Mouse (Mus musculus): ENCODE data around the gene Tmem236.

Tmem236 gene

DNA sequence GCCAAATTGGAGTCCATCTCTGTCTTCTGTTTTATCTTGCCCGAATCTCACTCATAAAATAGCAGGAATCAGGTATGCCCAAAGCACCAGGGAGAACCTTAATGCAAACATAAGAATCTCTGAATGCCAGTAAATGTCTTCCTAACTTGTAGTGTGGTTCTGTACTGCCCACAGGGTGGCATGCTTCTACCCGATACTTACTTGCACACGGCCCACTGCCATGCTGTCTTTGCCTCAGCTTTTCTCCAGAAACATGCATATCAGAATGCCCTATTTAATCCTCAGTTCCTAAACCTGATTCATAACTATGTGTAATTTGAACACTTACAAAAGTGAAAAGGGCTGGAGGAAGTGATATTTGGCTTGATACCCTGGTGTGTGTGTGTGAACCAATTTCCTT is 77.6 kb downstream of the Tmem236 start:
- no peak for DNase-seq (ENCODE audit: low spot score)

DNA sequence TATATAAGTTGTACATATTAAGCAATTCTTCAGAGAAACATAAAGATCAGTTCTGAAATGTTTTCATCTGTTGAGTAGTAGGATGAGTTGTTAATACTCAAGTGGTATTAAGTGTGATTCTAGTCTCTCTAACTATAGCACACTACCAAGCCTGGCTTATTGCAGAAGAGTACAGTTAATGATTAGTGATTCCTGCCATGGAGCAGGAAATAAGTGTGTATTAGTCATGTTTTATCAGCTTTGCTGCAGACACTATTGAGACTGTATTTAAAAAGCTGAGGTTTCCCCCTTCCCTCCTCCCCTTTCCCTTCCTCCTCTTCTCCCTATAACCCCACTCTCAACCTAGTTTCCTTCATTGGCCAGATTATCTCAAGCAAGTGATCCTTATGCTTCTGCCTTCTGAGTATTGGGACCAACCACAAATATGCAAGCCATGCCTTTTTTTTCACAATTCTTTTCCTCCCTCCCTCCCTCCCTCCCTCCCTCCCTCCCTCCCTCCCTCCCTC is 84.1 kb downstream of the Tmem236 start:
- DNase-seq (ENCODE audit: low spot score), result no peak

DNA sequence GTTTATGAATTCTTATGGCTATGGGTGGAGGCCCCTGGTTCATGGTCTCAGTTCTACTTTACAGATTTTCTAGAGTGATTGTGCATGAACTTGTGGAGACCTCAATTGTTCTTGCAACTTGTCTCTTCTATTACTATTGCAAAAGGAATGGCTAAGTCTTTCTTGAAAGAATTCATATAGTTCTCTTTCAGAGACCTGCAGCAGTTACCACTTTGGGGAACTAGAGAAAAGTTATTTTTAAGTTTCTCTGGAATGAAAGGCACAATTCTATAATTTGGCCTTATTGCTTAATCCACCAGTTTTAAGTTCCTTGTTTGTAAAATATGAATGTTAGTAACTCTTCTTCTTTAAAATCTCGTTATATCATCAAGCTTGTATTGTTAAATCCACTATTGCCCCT is 87.8 kb downstream of the Tmem236 start:
- no peak for DNase-seq (ENCODE audit: low spot score)

DNA sequence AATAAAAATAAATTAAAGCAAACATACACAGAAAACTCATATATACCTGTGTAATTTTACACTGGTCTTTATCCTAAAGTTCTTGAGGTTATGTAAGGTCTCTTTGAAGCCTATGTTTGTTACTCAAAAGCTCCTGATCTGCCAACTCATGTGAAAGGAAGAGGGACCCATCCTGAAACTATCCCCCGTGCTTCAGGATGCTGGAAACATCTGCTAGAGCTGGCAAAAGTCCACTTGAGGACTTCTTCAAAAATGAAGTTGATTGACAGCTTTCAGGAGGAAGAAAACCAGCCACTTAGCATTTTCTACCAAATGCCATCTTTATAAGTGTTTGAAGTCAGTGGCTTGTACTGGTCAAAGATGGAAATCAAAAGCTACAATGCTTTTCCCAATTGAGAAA is 94.8 kb downstream of the Tmem236 start:
- no peak for DNase-seq (ENCODE audit: low spot score)
